Mouse (Mus musculus) spleen, adult 2 months (tissue): Measurements from ENCODE around the gene Ptprm.

Experiments
- CTCF ChIP-seq: fragments of 200-500 bp; IDR thresholded peaks from 2 replicates; pipeline ENCODE4 v1.5.1; 2011; ENCODE audit warnings: mild to moderate bottlenecking, inconsistent platforms; ENCODE audit not compliant: insufficient read depth, insufficient read length, insufficient replicate concordance; ENCODE audit errors: extremely low read depth
- POLR2A ChIP-seq: fragments of 200-500 bp; IDR thresholded peaks from 2 replicates; pipeline ENCODE4 v1.6.1; 2011; ENCODE audit warnings: low read depth, low read length, inconsistent platforms

- TF ChIP-seq POLR2A (no peak), CTCF (no peak)
Measured at GRCm38 (mm10) chr17:67171353-67171752, 182.9 kb downstream of the Ptprm start.
